Mouse (Mus musculus): ENCODE measurements around the gene Isy1. TPM values are rescaled to one million over a fixed set of nuclear protein-coding genes. Genes with fewer than 3 reads are reported as not detected.
A peak's percentile ranks its signal among the peaks of the same experiment; 100 is the strongest.

The Isy1 gene
- 17.5 and 24.2 TPM in 2 replicates for polyA plus RNA-seq (2015; fragmentation: Nextera tagmentation; extraction: Ambion mirVana)

DNA sequence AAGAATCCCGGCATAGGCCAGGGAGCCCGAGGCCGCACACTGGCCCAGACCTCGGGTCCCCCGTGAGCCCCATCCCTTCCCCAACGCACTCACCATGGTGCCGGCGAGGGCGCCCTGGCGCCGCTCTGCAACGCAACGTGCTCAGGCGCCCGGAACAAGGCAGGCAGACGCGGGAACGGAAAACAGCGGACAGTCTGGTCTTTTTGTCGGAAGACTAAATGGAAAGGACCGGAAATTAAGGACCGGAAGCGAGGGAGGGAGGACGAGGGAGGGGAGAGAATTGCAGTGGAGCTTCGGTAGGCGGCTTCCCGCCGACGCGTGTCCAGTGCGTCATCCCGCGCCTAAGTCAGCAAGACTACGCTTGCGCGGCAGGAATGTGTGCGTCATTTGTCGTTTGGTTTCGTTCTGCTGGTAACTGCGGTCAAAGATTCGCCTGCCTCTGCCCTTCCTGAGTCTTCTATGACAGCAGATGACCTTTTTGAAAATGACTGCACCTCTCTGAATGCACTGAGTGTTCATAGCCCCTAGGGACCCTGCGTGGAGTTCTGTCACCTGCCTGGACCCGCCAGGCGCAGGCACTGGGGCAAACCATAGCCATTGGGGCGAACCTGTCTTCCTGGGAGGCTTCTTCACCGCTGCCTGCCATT lies at the start of gene Isy1:
Isy1 (minus strand) TSS at position 248 of the 647 bp plus-strand sequence.
- Histone ChIP-seq H3K27me3 (ENCODE audit: control insufficient read depth, insufficient read depth, low read depth, low read length) (no peaks in the 10 kb centered on the region), H3K9me3 (replicated peaks; ENCODE audit: control insufficient read depth, low read length) (no peaks in the 10 kb centered on the region), H3K4me3 (ENCODE audit: low read depth, low read length) (peak within 1 kb of the TSS; percentile 90), H3K36me3 (ENCODE audit: control insufficient read depth, insufficient read depth) (peaks cover 24% of the 10 kb centered on the region), H3K27ac (ENCODE audit: low read length) (peak within 1 kb of the TSS; percentile 99), H3K4me1 (ENCODE audit: control insufficient read depth, low read depth, low read length) (peaks cover 15% of the 10 kb centered on the region), H3K9ac (ENCODE audit: low read depth, low read length) (peak within 1 kb of the TSS; percentile 92), H3K4me2 (ENCODE audit: low read depth, low read length) (peak within 1 kb of the TSS; percentile 85)
- under 1% methylated on average over 46 of the region's 46 CpGs for WGBS (ENCODE audit: insufficient replicate concordance)
- ATAC-seq (ENCODE audit: low read depth), result peak; percentile 97

DNA sequence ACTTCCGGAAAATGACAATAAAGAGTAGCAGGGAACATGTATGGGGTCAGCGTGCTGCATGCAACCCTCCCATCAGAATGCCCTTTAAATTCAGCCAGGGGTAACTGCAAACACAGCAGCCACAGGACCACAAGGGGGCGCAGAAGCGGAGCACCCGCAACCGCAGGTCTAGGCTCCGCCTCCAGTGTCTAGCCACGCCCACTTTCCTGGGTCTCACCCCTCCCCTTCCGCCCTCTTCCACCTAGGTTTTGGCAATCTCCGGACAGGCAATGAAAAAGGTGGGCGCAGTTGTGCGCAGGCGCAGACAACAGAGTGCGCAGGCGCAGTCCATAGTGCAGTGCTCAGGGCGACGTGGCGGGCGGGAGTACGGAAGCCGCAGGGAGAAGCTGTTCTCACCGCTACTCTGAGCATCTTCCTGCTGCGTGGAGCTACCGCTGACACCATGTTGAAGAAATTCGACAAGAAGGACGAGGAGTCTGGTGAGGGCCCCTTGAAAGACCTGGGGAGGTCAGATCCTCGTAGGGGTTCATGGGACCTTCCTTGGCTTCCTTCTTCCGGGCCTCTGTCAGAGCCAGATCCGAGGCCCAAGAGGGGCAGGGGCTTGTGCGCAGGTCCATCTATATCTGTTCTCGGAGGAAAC lies 49.1 kb upstream of the Isy1 start, which contains the start of gene Copg1:
Copg1 (plus strand) TSS at position 221 of the 640 bp plus-strand sequence.
- Histone ChIP-seq H3K9me3 (replicated peaks; ENCODE audit: control insufficient read depth, low read length) (no peaks in the 10 kb centered on the region), H3K4me2 (ENCODE audit: low read depth, low read length) (peak within 1 kb of the TSS; percentile 73), H3K4me3 (ENCODE audit: low read depth, low read length) (peak within 1 kb of the TSS; percentile 80), H3K4me1 (ENCODE audit: control insufficient read depth, low read depth, low read length) (peaks cover 13% of the 10 kb centered on the region), H3K36me3 (ENCODE audit: control insufficient read depth, insufficient read depth) (peaks cover 14% of the 10 kb centered on the region), H3K27me3 (ENCODE audit: control insufficient read depth, insufficient read depth, low read depth, low read length) (no peaks in the 10 kb centered on the region), H3K27ac (ENCODE audit: low read length) (peak within 1 kb of the TSS; percentile 72), H3K9ac (ENCODE audit: low read depth, low read length) (peak within 1 kb of the TSS; percentile 80)
- WGBS (ENCODE audit: insufficient replicate concordance), result under 1% methylated on average over 31 of the region's 31 CpGs
- ATAC-seq (ENCODE audit: low read depth), result peak; percentile 96

DNA sequence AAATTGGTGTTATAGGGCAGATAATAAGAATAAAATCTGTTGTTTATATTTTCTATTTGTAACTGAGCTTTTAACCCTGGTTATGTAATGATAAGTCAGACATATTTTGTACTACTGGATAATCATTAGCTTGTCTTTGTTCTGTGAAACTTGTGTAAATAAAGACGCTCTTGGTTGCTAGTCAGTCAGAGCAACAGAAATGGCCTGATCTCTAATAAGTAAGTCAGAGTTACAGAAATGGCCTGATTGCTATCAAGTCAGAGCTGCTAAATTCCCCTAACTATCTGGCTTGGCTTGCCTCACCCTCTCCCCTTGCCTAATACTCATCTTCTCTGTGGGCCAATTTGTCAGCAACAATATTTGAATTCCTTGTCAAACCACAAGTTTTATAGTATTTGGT lies 48.1 kb upstream of the Isy1 start:
- H3K9ac ChIP-seq (ENCODE audit: low read depth, low read length), result no peak overlapping the region
- ATAC-seq (ENCODE audit: low read depth), result no peak
- H3K4me2 ChIP-seq (ENCODE audit: low read depth, low read length), result no peak overlapping the region; the same call in 1 of the 2 replicates
- peak overlapping the region; percentile 58 for H3K27ac ChIP-seq (ENCODE audit: low read length)
- H3K4me3 ChIP-seq (ENCODE audit: low read depth, low read length), result no peak overlapping the region
- WGBS (ENCODE audit: insufficient replicate concordance), result 72% methylated on average over 1 of the region's 1 CpGs
- H3K27me3 ChIP-seq (ENCODE audit: control insufficient read depth, insufficient read depth, low read depth, low read length), result no peaks in the 10 kb centered on the region
- peaks cover 10% of the 10 kb centered on the region for H3K36me3 ChIP-seq (ENCODE audit: control insufficient read depth, insufficient read depth)
- H3K4me1 ChIP-seq (ENCODE audit: control insufficient read depth, low read depth, low read length), result peaks cover 13% of the 10 kb centered on the region
- H3K9me3 ChIP-seq (replicated peaks; ENCODE audit: control insufficient read depth, low read length), result no peaks in the 10 kb centered on the region

DNA sequence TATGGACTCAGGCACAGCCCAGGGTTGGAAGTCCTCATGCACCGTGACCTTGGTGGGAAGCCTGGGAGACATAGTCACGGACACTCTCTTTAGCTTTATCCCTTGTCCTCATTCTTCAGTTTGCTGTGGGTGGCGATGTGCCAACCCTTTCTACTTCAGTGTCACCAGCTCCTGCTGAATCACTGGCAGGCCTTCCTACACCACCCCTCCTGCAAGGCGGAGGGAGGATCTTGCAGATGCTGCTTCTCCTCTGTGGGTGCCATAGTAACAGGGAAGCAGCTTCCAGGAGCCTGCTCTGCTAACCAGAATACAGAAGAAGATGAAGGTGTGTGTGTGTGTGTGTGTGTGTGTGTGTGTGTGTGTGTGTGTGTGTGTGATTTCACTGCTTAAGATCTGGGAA lies 44.2 kb upstream of the Isy1 start:
- Histone ChIP-seq H3K36me3 (ENCODE audit: control insufficient read depth, insufficient read depth) (no peaks in the 10 kb centered on the region), H3K4me2 (ENCODE audit: low read depth, low read length) (no peak overlapping the region), H3K27ac (ENCODE audit: low read length) (no peak overlapping the region), H3K4me1 (ENCODE audit: control insufficient read depth, low read depth, low read length) (peaks cover 9% of the 10 kb centered on the region), H3K9ac (ENCODE audit: low read depth, low read length) (no peak overlapping the region), H3K4me3 (ENCODE audit: low read depth, low read length) (no peak overlapping the region), H3K27me3 (ENCODE audit: control insufficient read depth, insufficient read depth, low read depth, low read length) (no peaks in the 10 kb centered on the region), H3K9me3 (replicated peaks; ENCODE audit: control insufficient read depth, low read length) (no peaks in the 10 kb centered on the region)
- 62% methylated on average over 4 of the region's 4 CpGs for WGBS (ENCODE audit: insufficient replicate concordance)
- no peak for ATAC-seq (ENCODE audit: low read depth)

DNA sequence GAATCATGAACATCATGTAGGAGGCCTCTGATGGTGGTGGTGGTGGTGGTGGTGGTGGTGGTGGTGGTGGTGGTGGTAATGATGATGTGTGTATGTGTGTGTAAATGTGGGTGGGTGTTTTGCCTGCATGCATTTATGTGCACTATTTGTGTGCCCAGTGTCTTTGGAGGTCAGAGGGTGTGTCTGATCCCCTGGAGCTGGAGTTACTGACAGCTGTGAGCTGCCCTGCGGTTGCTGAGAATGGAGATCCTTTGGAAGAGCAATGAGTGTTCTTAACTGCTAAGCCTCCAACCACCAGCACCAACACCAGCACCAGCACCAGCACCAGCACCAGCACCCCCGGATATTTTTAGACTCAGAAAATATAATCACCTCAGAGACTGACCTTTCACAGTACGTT lies 43.6 kb upstream of the Isy1 start:
- H3K27ac ChIP-seq (ENCODE audit: low read length), result no peak overlapping the region
- H3K36me3 ChIP-seq (ENCODE audit: control insufficient read depth, insufficient read depth), result no peaks in the 10 kb centered on the region
- no peak for ATAC-seq (ENCODE audit: low read depth)
- no peak overlapping the region for H3K4me3 ChIP-seq (ENCODE audit: low read depth, low read length)
- peaks cover 6% of the 10 kb centered on the region for H3K4me1 ChIP-seq (ENCODE audit: control insufficient read depth, low read depth, low read length)
- H3K9ac ChIP-seq (ENCODE audit: low read depth, low read length), result no peak overlapping the region
- H3K27me3 ChIP-seq (ENCODE audit: control insufficient read depth, insufficient read depth, low read depth, low read length), result no peaks in the 10 kb centered on the region
- no peak overlapping the region for H3K4me2 ChIP-seq (ENCODE audit: low read depth, low read length)
- 62% methylated on average over 3 of the region's 3 CpGs for whole genome bisulfite sequencing (ENCODE audit: insufficient replicate concordance)
- H3K9me3 ChIP-seq (replicated peaks; ENCODE audit: control insufficient read depth, low read length), result no peaks in the 10 kb centered on the region

DNA sequence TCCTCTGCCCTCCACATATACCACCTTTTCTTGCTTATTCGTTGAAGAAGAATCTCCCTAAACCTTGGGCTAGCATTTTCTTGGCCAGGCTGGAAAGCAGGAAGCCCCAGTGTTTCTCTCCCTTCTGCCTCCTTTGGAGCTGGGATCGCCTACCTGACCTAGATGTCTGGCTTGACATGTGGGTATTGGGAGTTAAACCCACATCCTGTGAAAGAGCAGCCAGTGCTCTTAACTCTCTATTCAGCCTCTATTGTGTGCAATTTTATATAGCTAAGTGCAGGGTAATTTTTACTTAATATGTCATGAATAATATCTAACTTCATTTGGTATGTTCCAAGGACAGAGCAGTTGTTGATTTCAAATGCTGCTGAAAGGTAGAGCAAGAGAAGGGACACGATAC lies 41.0 kb upstream of the Isy1 start:
- no peak overlapping the region for H3K4me2 ChIP-seq (ENCODE audit: low read depth, low read length)
- ATAC-seq (ENCODE audit: low read depth), result no peak
- 49% methylated on average over 3 of the region's 3 CpGs for WGBS (ENCODE audit: insufficient replicate concordance)
- no peak overlapping the region for H3K4me3 ChIP-seq (ENCODE audit: low read depth, low read length)
- H3K36me3 ChIP-seq (ENCODE audit: control insufficient read depth, insufficient read depth), result no peaks in the 10 kb centered on the region
- H3K27ac ChIP-seq (ENCODE audit: low read length), result no peak overlapping the region
- H3K9ac ChIP-seq (ENCODE audit: low read depth, low read length), result no peak overlapping the region
- no peaks in the 10 kb centered on the region for H3K27me3 ChIP-seq (ENCODE audit: control insufficient read depth, insufficient read depth, low read depth, low read length)
- peaks cover 11% of the 10 kb centered on the region for H3K4me1 ChIP-seq (ENCODE audit: control insufficient read depth, low read depth, low read length)
- no peaks in the 10 kb centered on the region for H3K9me3 ChIP-seq (replicated peaks; ENCODE audit: control insufficient read depth, low read length)

DNA sequence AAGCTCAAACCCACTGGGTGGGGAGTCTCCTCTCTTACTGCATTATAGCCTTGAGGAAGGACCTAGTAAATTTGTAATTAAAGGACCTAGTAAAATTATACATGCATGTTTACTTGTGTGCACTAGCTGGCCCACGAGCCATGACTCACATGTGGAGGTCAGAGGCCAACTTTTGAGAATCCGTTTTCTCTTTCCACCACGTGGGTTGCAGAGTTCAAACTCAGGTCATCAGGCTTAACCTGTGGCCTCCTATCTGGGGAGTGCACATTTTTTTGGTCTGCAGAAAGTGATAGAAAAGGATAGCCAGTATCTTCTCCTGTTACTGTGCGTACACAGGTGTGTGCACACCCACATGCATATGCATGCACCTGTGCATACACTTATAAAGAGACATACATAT lies 40.4 kb upstream of the Isy1 start:
- H3K4me2 ChIP-seq (ENCODE audit: low read depth, low read length), result no peak overlapping the region
- peaks cover 11% of the 10 kb centered on the region for H3K4me1 ChIP-seq (ENCODE audit: control insufficient read depth, low read depth, low read length)
- H3K9me3 ChIP-seq (replicated peaks; ENCODE audit: control insufficient read depth, low read length), result no peaks in the 10 kb centered on the region
- no peaks in the 10 kb centered on the region for H3K27me3 ChIP-seq (ENCODE audit: control insufficient read depth, insufficient read depth, low read depth, low read length)
- no peak overlapping the region for H3K4me3 ChIP-seq (ENCODE audit: low read depth, low read length)
- H3K9ac ChIP-seq (ENCODE audit: low read depth, low read length), result no peak overlapping the region
- 26% methylated on average over 4 of the region's 4 CpGs for WGBS (ENCODE audit: insufficient replicate concordance)
- H3K36me3 ChIP-seq (ENCODE audit: control insufficient read depth, insufficient read depth), result no peaks in the 10 kb centered on the region
- H3K27ac ChIP-seq (ENCODE audit: low read length), result no peak overlapping the region
- ATAC-seq (ENCODE audit: low read depth), result peak; percentile 28; the same call in 1 of the 2 replicates

DNA sequence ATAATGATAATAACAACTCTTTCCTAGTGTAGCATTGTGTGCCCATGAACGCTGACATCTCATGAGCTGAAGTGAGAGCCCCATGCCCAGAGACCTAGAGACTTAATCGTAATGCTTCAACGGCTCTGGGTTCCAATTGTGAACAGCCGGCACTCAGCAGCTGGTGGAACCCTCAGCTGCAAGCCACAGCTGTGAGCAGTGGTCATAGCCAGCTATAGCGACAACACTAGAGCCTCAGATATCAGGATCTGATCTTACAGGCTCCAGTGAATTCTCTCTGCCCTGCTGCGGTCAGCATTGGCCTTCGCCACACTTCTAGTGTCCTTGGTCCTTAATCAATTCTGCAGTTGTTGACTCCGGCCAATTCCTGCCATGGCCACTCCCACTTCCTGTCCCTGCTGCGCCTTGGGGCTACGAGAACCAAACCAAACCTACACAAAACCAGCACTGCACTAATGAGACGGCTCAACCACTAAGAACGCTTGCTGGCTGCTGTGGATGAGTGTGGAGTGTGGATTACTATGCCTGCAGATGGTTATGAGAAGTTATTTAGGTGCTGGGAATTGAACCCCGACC lies 37.6 kb upstream of the Isy1 start:
- WGBS (ENCODE audit: insufficient replicate concordance), result 32% methylated on average over 13 of the region's 13 CpGs
- no peaks in the 10 kb centered on the region for H3K9me3 ChIP-seq (replicated peaks; ENCODE audit: control insufficient read depth, low read length)
- no peak overlapping the region for H3K9ac ChIP-seq (ENCODE audit: low read depth, low read length)
- no peaks in the 10 kb centered on the region for H3K27me3 ChIP-seq (ENCODE audit: control insufficient read depth, insufficient read depth, low read depth, low read length)
- H3K36me3 ChIP-seq (ENCODE audit: control insufficient read depth, insufficient read depth), result no peaks in the 10 kb centered on the region
- H3K27ac ChIP-seq (ENCODE audit: low read length), result peak overlapping the region; percentile 28; the same call in 1 of the 2 replicates
- H3K4me1 ChIP-seq (ENCODE audit: control insufficient read depth, low read depth, low read length), result peaks cover 11% of the 10 kb centered on the region
- 0 out of 2 replicates have a peak overlapping the region, but pooled peaks have one; percentile 25 for H3K4me2 ChIP-seq (ENCODE audit: low read depth, low read length)
- ATAC-seq (ENCODE audit: low read depth), result peak; percentile 25; the same call in 1 of the 2 replicates
- no peak overlapping the region for H3K4me3 ChIP-seq (ENCODE audit: low read depth, low read length)

DNA sequence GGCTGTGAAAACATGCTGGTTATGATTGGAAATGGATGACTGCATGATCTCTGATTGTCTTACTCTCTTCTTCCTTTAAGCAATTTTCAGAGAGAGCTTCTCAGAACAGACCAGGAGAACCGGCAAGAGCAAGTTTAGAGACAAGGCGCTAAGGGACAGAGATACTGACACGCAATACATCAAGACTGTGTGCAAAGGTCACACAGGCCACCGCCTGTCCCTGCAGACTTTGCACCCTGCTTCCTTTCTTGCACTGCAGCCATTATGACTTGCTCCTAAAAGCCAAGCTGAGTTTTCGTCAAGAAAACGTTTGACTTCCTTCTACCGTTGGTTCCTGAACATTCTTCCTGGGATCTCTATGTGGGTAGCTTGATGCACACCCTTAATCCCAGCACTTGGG lies 37.0 kb upstream of the Isy1 start:
- Histone ChIP-seq H3K27me3 (ENCODE audit: control insufficient read depth, insufficient read depth, low read depth, low read length) (no peaks in the 10 kb centered on the region), H3K27ac (ENCODE audit: low read length) (no peak overlapping the region), H3K4me2 (ENCODE audit: low read depth, low read length) (no peak overlapping the region), H3K4me3 (ENCODE audit: low read depth, low read length) (no peak overlapping the region), H3K4me1 (ENCODE audit: control insufficient read depth, low read depth, low read length) (peaks cover 12% of the 10 kb centered on the region), H3K9ac (ENCODE audit: low read depth, low read length) (no peak overlapping the region), H3K36me3 (ENCODE audit: control insufficient read depth, insufficient read depth) (no peaks in the 10 kb centered on the region), H3K9me3 (replicated peaks; ENCODE audit: control insufficient read depth, low read length) (no peaks in the 10 kb centered on the region)
- 58% methylated on average over 7 of the region's 7 CpGs for WGBS (ENCODE audit: insufficient replicate concordance)
- no peak for ATAC-seq (ENCODE audit: low read depth)
